Mouse (Mus musculus) frontal cortex, postnatal 25 days (tissue): ENCODE measurements at regions not wholly inside any gene's neighbourhood (a gene's known extent, or its start where the extent isn't known, plus 50 kb on each side); places are given as distances from the start of the nearest gene placed in this dataset.
A peak's percentile ranks its signal among the peaks of the same experiment; 100 is the strongest.

Experiments used
- DNase-seq, 2 experiments: peaks; one replicate each; pipeline ENCODE4 v3.0.0; 2022; ENCODE audit warnings: low spot score in 2 of 2

- no peak for DNase-seq
Measured at GRCm38 (mm10) chr13:44394016-44394415, 335.3 kb upstream of the Jarid2 start.

DNA sequence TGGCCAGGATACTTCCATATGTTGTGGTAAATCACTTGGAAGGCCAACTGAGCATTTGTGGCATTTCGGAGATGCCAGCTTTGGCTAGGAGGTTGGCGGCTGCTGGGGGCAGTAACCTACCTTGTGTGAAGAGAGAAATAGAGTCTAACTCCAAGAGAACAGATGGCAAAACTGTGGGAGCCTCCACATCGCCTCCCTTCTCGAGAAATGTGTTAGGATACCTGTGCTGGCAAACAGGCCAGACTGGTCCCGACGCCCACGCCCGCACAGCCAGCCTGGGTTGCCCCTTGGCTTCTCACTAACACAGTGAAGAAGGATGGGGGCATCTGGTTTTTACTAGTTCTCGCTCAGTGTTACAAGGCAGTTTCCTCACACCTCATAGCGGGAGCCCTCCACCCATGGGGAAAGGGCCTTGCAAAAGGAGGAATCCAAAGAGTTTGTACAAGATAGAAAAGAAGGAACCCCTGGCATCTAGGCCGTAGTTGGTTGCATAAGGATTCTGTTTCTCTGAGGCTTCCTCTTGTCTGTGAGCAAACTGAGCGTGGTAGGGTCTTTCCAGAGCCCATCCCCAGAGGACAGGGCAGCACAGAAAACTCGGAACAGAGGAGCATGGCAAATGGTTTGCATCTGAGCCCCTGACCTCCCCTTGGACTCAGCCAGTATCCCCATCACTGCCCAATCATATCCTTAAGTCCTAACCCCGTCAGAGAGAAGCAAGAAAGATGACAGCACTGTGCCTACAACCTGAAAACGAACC is 330.5 kb upstream of the Jarid2 start:
- DNase-seq: peak; percentile 17 to 24

DNA sequence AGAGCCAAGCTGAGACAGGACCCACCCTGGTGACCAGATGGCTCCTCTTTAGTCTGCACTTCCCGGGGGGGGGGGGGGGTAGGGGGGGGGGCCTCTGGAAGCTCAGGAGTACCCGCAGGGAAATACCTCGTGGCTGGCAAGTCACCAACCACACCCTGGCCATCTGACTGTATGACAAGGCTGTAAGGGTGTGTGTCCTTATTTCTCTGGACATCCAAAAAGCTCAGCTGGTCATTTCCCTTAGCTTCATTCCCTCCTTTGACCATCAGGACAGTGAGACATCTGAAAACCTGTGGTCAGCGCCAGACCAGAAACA is 329.9 kb upstream of the Jarid2 start:
- no peak for DNase-seq

GRCm38 (mm10) chr13:44399831-44400321 is 329.4 kb upstream of the Jarid2 start:
- no peak for DNase-seq

DNA sequence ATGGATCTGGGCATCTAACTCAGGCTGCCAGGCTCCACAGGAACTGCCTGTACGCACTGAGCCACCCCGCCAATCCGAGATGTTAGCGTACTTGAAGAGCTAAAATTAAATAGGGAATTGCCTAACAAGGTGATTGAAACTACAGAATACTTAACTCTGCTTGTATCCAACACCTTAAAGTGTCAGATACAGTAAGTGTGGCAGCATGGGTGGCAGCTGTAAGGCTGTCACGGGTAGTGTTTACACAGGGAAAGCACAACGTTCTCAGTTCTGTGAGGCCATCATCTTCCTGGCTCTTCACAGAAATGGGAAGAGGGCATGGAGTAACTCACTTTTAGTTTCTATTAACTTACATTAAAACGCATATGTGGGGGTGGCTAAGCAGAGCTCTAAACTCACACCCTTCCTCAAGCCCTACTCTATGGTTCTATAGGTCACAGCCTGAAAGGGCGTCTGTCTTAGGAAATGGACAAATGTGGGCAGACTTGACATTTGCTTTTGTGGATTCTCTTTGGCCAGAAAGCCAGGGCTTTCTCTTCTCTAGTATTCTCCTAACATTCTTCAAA is 325.2 kb upstream of the Jarid2 start:
- DNase-seq: no peak

DNA sequence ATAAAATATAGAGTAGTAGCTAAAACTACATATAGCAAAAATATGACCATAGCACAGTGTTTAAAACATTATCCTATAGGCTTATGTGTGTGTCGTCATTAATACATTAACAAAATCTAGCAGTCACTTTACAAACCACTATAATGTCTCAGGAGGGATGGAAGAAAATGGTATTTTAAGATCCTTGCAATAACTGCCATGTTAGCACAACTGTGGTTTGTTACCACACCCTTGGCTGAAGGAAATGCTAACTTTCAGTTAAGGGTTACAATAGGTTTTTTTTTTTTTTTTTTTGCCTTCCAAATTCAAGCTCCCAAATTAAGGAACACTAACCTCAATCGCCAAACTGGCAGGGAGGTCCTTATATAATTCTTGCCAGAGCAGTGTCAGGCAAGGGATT is 322.0 kb upstream of the Jarid2 start:
- DNase-seq: no peak

DNA sequence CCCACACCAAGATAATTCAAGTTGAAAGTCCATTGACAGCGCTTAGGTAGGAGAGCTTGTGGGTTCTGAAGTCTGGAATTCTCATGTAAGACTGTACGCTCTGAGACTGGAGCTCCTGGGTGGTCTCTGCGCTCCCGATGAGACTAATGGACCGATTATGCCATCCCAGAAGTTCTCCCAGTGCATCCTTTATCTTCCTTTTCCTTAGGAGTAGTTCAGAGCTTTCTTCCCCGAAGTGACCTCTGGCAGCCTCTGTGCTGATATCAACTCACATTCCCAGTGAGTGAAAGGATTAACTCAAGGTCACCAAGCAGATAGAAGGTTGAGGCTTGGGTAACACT is 320.7 kb upstream of the Jarid2 start:
- DNase-seq: no peak

GRCm38 (mm10) chr13:44408960-44409719 is 320.1 kb upstream of the Jarid2 start:
- no peak for DNase-seq

- no peak for DNase-seq
Measured at GRCm38 (mm10) chr13:44409720-44410047, 319.6 kb upstream of the Jarid2 start.

- no peak for DNase-seq
Measured at GRCm38 (mm10) chr13:44411781-44412496, 317.3 kb upstream of the Jarid2 start.

GRCm38 (mm10) chr13:44413305-44413704 is 316.0 kb upstream of the Jarid2 start:
- DNase-seq: no peak

DNA sequence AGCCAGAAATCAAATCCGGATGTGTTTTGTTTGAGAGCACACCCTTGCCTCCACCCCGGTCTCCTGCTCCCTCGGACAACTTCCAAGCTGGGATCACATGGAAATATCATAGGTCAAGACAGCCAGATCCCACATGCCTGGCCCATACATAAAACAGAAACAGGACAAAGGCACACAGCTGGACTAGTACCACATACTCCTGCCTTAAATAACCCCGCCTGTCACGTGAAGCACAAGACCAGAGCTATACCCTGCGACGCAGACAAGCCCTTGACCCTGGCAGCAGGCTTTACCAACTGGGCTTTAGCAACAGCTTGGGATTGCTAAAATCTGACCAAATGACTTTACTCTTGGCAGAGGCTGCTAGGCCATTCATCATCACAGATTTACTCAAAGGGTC is 313.3 kb upstream of the Jarid2 start:
- DNase-seq: no peak

DNA sequence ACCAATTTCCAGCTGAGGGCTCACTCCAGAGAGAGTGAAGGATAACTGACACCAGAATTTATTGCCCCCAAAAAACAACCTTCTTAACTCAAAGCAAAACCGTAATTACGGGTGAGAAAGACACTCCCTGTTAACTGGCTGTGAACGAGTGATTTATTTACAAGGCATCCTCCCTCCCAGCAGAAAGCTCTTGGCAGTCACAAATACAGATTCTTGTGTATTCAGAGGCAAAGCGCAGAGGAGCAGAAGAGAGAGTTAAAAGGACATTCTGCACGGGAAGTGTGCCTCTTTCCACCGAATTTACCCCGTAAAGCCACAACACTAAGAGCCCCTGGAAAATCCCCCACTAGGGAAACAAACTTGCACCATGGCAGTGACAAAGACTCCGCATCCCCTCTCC is 312.3 kb upstream of the Jarid2 start:
- no peak for DNase-seq

DNA sequence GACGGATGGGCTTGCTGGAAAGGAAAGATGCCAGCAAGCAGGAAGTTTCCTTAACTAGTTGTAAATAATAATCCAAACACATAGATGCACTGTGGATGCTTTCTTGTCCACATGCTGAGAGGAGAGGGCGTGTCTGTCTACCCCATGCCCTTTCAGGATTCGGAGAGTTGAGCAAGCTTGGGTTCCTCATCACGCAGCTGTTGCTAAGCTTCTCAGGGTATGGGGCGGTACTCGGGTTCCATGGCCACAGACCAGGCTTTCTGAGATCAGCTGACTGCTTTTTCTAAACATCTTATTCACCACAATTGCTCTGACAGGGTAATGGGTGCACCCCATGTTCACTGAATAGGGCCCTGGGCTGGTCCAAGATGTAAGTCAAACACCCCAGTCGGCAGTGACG is 310.2 kb upstream of the Jarid2 start:
- DNase-seq: no peak

DNA sequence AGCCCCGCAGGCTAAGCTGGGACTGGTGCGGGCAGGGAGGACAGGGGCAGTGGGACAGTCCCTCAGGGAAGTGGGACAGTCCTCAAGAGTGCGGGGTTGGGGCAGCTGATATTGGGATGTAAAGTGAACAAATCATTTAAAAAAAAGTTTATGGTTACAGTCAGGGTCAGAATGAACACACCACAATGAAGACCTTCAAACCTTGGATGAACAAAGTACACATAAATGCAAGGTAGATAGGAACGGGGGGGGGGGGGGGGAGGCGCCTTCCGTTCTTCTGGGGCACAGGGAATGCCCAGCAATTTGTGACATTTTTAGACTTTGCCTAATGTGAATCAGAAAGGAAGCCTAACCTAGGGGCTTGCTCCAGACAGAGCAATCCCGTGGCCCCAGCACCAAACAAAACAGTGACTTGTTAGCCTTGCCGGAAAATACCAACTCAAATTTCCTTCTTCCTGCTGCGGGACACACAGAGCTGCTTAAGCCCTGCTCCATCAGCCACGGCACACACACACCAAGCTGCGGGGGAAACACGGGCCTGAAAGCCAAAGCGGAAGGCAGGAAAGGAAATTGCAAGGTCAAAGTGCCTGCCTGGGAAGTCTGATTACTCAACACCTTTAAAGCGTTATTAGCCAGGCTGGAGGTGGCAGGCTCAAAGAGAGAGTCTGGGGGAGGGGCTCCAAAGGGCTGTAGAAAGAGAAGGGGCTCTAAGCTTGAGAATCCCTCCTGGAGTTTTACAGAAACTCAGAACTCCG is 309.6 kb upstream of the Jarid2 start:
- DNase-seq: no peak

- no peak for DNase-seq
Measured at GRCm38 (mm10) chr13:44420227-44420592, 309.1 kb upstream of the Jarid2 start.

GRCm38 (mm10) chr13:44420941-44421340 is 308.3 kb upstream of the Jarid2 start:
- no peak for DNase-seq

DNA sequence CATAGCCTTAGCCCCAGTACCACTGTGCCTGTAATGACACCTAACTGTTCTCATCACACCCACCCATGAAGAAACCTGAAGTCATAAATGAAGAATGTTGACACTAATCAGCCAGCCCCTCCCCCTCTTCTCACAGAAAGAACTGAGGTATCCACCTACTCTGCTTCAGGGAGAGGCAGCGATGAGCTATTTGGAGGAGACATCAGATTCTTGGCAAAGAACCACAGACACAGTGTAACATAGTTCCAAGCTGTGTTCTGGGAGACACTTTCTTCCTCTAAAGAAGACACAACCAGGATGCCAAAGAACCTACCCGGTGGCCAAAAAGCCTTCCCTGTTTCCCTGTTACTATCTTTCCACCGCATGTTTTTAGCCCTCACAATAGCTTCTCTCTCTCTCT is 307.8 kb upstream of the Jarid2 start:
- DNase-seq: peak; percentile 25 to 43

- no peak for DNase-seq
Measured at GRCm38 (mm10) chr13:44421922-44422321, 307.4 kb upstream of the Jarid2 start.

GRCm38 (mm10) chr13:44430492-44430891 is 298.8 kb upstream of the Jarid2 start:
- DNase-seq: no peak

DNA sequence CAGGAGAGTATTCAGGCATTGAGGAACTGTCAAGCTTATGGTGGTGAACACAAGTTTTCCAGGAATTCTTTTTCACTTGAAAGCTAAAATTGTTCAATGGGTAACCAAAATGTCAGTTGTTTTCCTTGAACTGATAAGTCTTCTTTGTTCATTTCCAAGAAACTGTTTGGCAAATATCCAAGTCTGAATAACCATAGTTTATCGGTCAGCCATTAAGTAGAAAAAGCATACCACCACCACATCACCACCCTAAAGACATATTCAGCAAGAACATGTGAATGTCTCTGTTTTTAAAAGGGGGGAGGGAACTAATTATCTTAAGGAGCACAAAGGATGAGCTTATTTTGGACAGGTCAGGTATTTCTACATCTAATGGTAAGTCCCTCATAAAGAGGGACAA is 291.6 kb upstream of the Jarid2 start:
- no peak for DNase-seq

DNA sequence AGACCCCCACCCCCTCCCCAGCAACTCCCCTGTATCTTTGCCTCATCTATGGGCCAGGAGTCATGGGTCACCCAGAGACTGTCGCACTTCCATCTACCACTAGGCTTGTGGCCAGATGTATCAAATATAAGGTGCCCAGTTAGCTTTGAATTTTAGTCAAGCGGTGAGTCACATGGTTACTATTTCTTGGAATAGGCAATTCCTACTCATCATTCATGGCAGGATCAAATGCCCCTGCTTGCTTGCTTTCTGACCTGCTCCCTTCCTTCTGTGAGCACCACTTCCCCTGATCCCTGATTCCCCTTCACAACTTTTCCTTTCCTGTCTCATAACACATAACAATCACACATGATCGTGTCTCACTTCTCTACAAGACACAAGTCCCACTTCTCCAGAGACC is 288.2 kb upstream of the Jarid2 start:
- no peak for DNase-seq
